Mouse (Mus musculus) granulocyte monocyte progenitor cell, adult 5-6 weeks (primary cell): ENCODE measurements around the gene Zfp458. TPM values are rescaled to one million over a fixed set of nuclear protein-coding genes. Genes with fewer than 3 reads are reported as not detected.

Source experiments
- ATAC-seq: replicated peaks from 2 replicates; pipeline ENCODE4 v1.8.0; 2016; ENCODE audit warnings: mild to moderate bottlenecking, moderate TSS enrichment, inconsistent platforms; ENCODE audit not compliant: poor library complexity, severe bottlenecking
- total RNA-seq, 2 experiments: library from RNA; stranded (forward) in 1 of 2; stranded (reverse) in 1 of 2; fragments of 200-712, 200-1000 nt in 1 of 2; fragments of >200 nt in 1 of 2; fragmentation: Nextera tagmentation in 1 of 2; gene quantifications; 2 replicates each; pipeline ENCODE4 v1.2.3; 2014 to 2017

Gene Zfp458
- total RNA-seq (2014; fragmentation: Nextera tagmentation) (5.1 and 10.4 TPM in 2 replicates), total RNA-seq (2017) (2.1 and 5.2 TPM in 2 replicates)

GRCm38 (mm10) chr13:67278314-67278713 lies at the start of gene Zfp458:
Zfp458 (minus strand) TSS chr13:67278466.
- no peak for ATAC-seq

- ATAC-seq, result peak; percentile 10
Observed at GRCm38 (mm10) chr13:67306718-67307117, 28.5 kb upstream of the Zfp458 start.

GRCm38 (mm10) chr13:67305822-67306672 lies 27.8 kb upstream of the Zfp458 start, which contains the start of gene Zfp457:
Zfp457 (minus strand) TSS chr13:67306485.
- peak; percentile 96 for ATAC-seq

GRCm38 (mm10) chr13:67269383-67270065 lies 8.7 kb downstream of the Zfp458 start:
- ATAC-seq, result peak; percentile 48

GRCm38 (mm10) chr13:67268568-67269369 lies 9.5 kb downstream of the Zfp458 start:
- ATAC-seq, result peak; percentile 99

GRCm38 (mm10) chr13:67214015-67214607 lies 64.2 kb downstream of the Zfp458 start:
- peak; percentile 85 for ATAC-seq

Other genes with a start within 250 kb of the Zfp458 start
- 3.4 and 3.9 TPM in 2 replicates for gene Zfp712, start 217.3 kb downstream of the Zfp458 start, total RNA-seq (2014; fragmentation: Nextera tagmentation)
- 2.2 and 5.0 TPM in 2 replicates for gene Zfp712, start 217.3 kb downstream of the Zfp458 start, total RNA-seq (2017)
- 0.37 and 4.0 TPM in 2 replicates for gene Zfp708, start 180.5 kb downstream of the Zfp458 start, total RNA-seq (2014; fragmentation: Nextera tagmentation)
- gene Zfp708, start 180.5 kb downstream of the Zfp458 start, total RNA-seq (2017), result 1.8 and 2.9 TPM in 2 replicates
- 0.36 and 12.7 TPM in 2 replicates for gene Gm28557, start 169.9 kb downstream of the Zfp458 start, total RNA-seq (2014; fragmentation: Nextera tagmentation)
- gene Gm28557, start 169.9 kb downstream of the Zfp458 start, total RNA-seq (2017), result 1.4 and 3.2 TPM in 2 replicates
- 2.4 TPM in 1 of 2 replicates, not detected in the other for gene Rslcan18, start 162.2 kb downstream of the Zfp458 start, total RNA-seq (2014; fragmentation: Nextera tagmentation)
- 1.8 TPM in 1 of 2 replicates, not detected in the other for gene Rslcan18, start 162.2 kb downstream of the Zfp458 start, total RNA-seq (2017)
- 3.4 and 4.0 TPM in 2 replicates for gene Zfp759, start 156.8 kb downstream of the Zfp458 start, total RNA-seq (2014; fragmentation: Nextera tagmentation)
- 8.4 and 13.4 TPM in 2 replicates for gene Zfp759, start 156.8 kb downstream of the Zfp458 start, total RNA-seq (2017)
- 3.7 and 6.4 TPM in 2 replicates for gene Rsl1, start 105.3 kb downstream of the Zfp458 start, total RNA-seq (2014; fragmentation: Nextera tagmentation)
- gene Rsl1, start 105.3 kb downstream of the Zfp458 start, total RNA-seq (2017), result 5.6 and 6.6 TPM in 2 replicates
- 6.7 and 8.0 TPM in 2 replicates for gene Zfp455, start 84.0 kb downstream of the Zfp458 start, total RNA-seq (2014; fragmentation: Nextera tagmentation)
- gene Zfp455, start 84.0 kb downstream of the Zfp458 start, total RNA-seq (2017), result 1.9 and 3.0 TPM in 2 replicates
- gene Zfp457, start 28.0 kb upstream of the Zfp458 start, total RNA-seq (2014; fragmentation: Nextera tagmentation), result 1.3 and 5.7 TPM in 2 replicates
- gene Zfp457, start 28.0 kb upstream of the Zfp458 start, total RNA-seq (2017), result 1.7 and 1.8 TPM in 2 replicates
- gene Zfp595, start 54.1 kb upstream of the Zfp458 start, total RNA-seq (2014; fragmentation: Nextera tagmentation), result 6.9 and 10.0 TPM in 2 replicates
- gene Zfp595, start 54.1 kb upstream of the Zfp458 start, total RNA-seq (2017), result 4.4 and 8.9 TPM in 2 replicates
- gene Gm28044, start 82.1 kb upstream of the Zfp458 start, total RNA-seq (2014; fragmentation: Nextera tagmentation), result 4.3 TPM in 1 of 2 replicates, not detected in the other
- gene Gm28044, start 82.1 kb upstream of the Zfp458 start, total RNA-seq (2017), result 8.4 and 31.0 TPM in 2 replicates
- 4.5 and 9.2 TPM in 2 replicates for gene Zfp953, start 82.1 kb upstream of the Zfp458 start, total RNA-seq (2014; fragmentation: Nextera tagmentation)
- gene Zfp953, start 82.1 kb upstream of the Zfp458 start, total RNA-seq (2017), result 6.3 and 9.2 TPM in 2 replicates
- 6.1 TPM in 1 of 2 replicates, not detected in the other for gene Gm28041, start 97.3 kb upstream of the Zfp458 start, total RNA-seq (2014; fragmentation: Nextera tagmentation)
- gene Gm28041, start 97.3 kb upstream of the Zfp458 start, total RNA-seq (2017), result not detected in 2 replicates
- 4.1 and 6.3 TPM in 2 replicates for gene Zfp456, start 97.3 kb upstream of the Zfp458 start, total RNA-seq (2014; fragmentation: Nextera tagmentation)
- 1.8 and 5.7 TPM in 2 replicates for gene Zfp456, start 97.3 kb upstream of the Zfp458 start, total RNA-seq (2017)
- 5.4 and 15.3 TPM in 2 replicates for gene Zfp429, start 121.4 kb upstream of the Zfp458 start, total RNA-seq (2014; fragmentation: Nextera tagmentation)
- 5.6 and 6.1 TPM in 2 replicates for gene Zfp429, start 121.4 kb upstream of the Zfp458 start, total RNA-seq (2017)
- 0.60 and 1.1 TPM in 2 replicates for gene Zfp459, start 143.0 kb upstream of the Zfp458 start, total RNA-seq (2014; fragmentation: Nextera tagmentation)
- 0.86 and 0.88 TPM in 2 replicates for gene Zfp459, start 143.0 kb upstream of the Zfp458 start, total RNA-seq (2017)
- gene Zfp874a, start 173.2 kb upstream of the Zfp458 start, total RNA-seq (2014; fragmentation: Nextera tagmentation), result 8.4 and 8.7 TPM in 2 replicates
- gene Zfp874a, start 173.2 kb upstream of the Zfp458 start, total RNA-seq (2017), result 6.6 and 15.0 TPM in 2 replicates
- gene Zfp874b, start 205.8 kb upstream of the Zfp458 start, total RNA-seq (2014; fragmentation: Nextera tagmentation), result 5.8 and 7.3 TPM in 2 replicates
- 4.5 and 8.5 TPM in 2 replicates for gene Zfp874b, start 205.8 kb upstream of the Zfp458 start, total RNA-seq (2017)
- 8.5 and 11.4 TPM in 2 replicates for gene Zfp58, start 222.1 kb upstream of the Zfp458 start, total RNA-seq (2014; fragmentation: Nextera tagmentation)
- 8.3 and 11.9 TPM in 2 replicates for gene Zfp58, start 222.1 kb upstream of the Zfp458 start, total RNA-seq (2017)
- not detected in 2 replicates for gene Gm26965, start 247.7 kb upstream of the Zfp458 start, total RNA-seq (2014; fragmentation: Nextera tagmentation)
- not detected in 2 replicates for gene Gm26965, start 247.7 kb upstream of the Zfp458 start, total RNA-seq (2017)
- 22.9 and 26.6 TPM in 2 replicates for gene Zfp87, start 247.7 kb upstream of the Zfp458 start, total RNA-seq (2014; fragmentation: Nextera tagmentation)
- gene Zfp87, start 247.7 kb upstream of the Zfp458 start, total RNA-seq (2017), result 10.7 and 17.8 TPM in 2 replicates